Mouse (Mus musculus): ENCODE measurements at regions not wholly inside any gene's neighbourhood (a gene's known extent, or its start where the extent isn't known, plus 50 kb on each side); places are given as distances from the start of the nearest gene placed in this dataset.

DNA sequence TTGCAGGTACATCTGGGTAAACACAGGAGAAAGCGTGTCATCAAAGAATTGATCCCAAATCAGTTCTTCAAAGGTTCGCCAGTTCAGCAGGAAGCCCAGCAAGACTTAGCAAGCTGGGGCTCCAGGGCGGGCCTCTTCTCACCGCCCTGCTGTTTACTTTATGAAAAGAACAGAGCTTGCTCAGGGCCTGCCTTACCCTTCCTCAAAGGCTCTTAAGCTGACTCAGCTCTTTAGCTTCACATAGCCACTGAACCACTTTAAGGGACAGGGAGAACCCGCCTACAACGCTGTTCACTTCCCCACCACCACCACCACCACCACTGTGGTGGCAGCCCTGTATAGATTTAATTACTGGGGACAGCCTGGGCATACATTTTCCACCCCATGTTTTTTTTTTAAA is 148.5 kb downstream of the Clic5 start:
- WGBS, result 75% methylated on average over 6 of the region's 6 CpGs
- H3K4me3 ChIP-seq (replicated peaks; ENCODE audit: insufficient read depth, low read depth, low read length), result no peak overlapping the region
- no peaks in the 10 kb centered on the region for H3K4me1 ChIP-seq (ENCODE audit: control insufficient read depth, insufficient read depth, low read length)
- TF ChIP-seq CTCF (IDR thresholded peaks at IDR 0.05; ENCODE audit: borderline replicate concordance, insufficient read depth, low read depth, low read length) (no peak), POLR2A (IDR thresholded peaks at IDR 0.05; ENCODE audit: borderline replicate concordance, insufficient read depth, low read length) (no peak)
- no peak for DNase-seq
- H3K27ac ChIP-seq (ENCODE audit: insufficient read depth, low read length), result no peak overlapping the region
- H3K27me3 ChIP-seq (ENCODE audit: control insufficient read depth, insufficient read depth, low read length), result no peaks in the 10 kb centered on the region

DNA sequence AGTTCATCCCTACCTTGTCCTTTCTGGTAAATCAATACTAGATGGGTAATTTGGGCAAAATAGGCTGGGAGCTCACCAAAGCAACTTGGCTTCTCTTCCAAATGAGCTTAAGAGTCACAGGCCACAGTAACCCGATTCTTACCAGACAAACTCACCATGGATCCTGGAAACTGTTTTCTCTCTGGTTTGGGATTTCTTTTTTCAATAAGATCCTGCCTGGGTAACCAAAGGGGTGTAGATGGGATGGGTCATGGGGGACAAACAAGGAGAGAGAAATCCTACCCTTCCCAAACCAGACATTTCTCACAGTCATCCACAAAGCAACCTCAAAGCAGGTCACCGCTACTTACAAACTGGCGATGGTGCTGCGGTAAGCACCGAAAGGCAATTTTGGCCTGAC is 148.9 kb downstream of the Clic5 start:
- no peak overlapping the region for H3K4me3 ChIP-seq (replicated peaks; ENCODE audit: insufficient read depth, low read depth, low read length)
- WGBS, result 74% methylated on average over 5 of the region's 5 CpGs
- DNase-seq, result no peak
- TF ChIP-seq CTCF (IDR thresholded peaks at IDR 0.05; ENCODE audit: borderline replicate concordance, insufficient read depth, low read depth, low read length), result no peak
- TF ChIP-seq POLR2A (IDR thresholded peaks at IDR 0.05; ENCODE audit: borderline replicate concordance, insufficient read depth, low read length), result no peak
- H3K27ac ChIP-seq (ENCODE audit: insufficient read depth, low read length), result no peak overlapping the region
- no peaks in the 10 kb centered on the region for H3K4me1 ChIP-seq (ENCODE audit: control insufficient read depth, insufficient read depth, low read length)
- no peaks in the 10 kb centered on the region for H3K27me3 ChIP-seq (ENCODE audit: control insufficient read depth, insufficient read depth, low read length)

GRCm38 (mm10) chr17:44344542-44344941 is 156.2 kb downstream of the Clic5 start:
- Histone ChIP-seq H3K27me3 (ENCODE audit: control insufficient read depth, insufficient read depth, low read length) (no peaks in the 10 kb centered on the region), H3K4me3 (replicated peaks; ENCODE audit: insufficient read depth, low read depth, low read length) (no peak overlapping the region), H3K4me1 (ENCODE audit: control insufficient read depth, insufficient read depth, low read length) (no peaks in the 10 kb centered on the region), H3K27ac (ENCODE audit: insufficient read depth, low read length) (no peak overlapping the region)
- no peak for TF ChIP-seq CTCF (IDR thresholded peaks at IDR 0.05; ENCODE audit: borderline replicate concordance, insufficient read depth, low read depth, low read length)
- TF ChIP-seq POLR2A (IDR thresholded peaks at IDR 0.05; ENCODE audit: borderline replicate concordance, insufficient read depth, low read length), result no peak
- no peak for DNase-seq
- WGBS, result 96% methylated on average over 2 of the region's 2 CpGs

DNA sequence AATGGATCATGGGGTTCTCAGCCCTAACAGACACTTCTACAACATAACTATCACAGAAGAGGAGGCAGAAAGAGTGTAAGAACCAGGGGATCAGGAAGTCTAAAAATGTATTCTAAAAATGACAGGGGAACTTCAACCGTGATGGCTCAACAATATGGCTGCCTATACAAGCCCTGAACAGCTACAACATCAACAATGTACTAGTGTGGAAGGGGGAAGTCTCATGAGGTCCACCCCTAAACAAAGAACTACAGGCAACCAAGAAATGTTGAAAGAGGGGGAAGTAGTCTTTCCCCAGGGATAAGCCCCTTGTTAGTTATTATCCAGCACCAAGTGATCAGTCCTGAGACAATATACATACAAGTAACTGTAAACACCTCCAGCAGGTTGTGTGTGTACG is 157.0 kb downstream of the Clic5 start:
- TF ChIP-seq CTCF (IDR thresholded peaks at IDR 0.05; ENCODE audit: borderline replicate concordance, insufficient read depth, low read depth, low read length), result no peak
- TF ChIP-seq POLR2A (IDR thresholded peaks at IDR 0.05; ENCODE audit: borderline replicate concordance, insufficient read depth, low read length), result no peak
- DNase-seq, result no peak
- no peaks in the 10 kb centered on the region for H3K4me1 ChIP-seq (ENCODE audit: control insufficient read depth, insufficient read depth, low read length)
- no peak overlapping the region for H3K27ac ChIP-seq (ENCODE audit: insufficient read depth, low read length)
- 95% methylated on average over 2 of the region's 2 CpGs for WGBS
- no peak overlapping the region for H3K4me3 ChIP-seq (replicated peaks; ENCODE audit: insufficient read depth, low read depth, low read length)
- H3K27me3 ChIP-seq (ENCODE audit: control insufficient read depth, insufficient read depth, low read length), result no peaks in the 10 kb centered on the region

GRCm38 (mm10) chr17:44350201-44350948 is 162.0 kb downstream of the Clic5 start:
- Histone ChIP-seq H3K4me1 (ENCODE audit: control insufficient read depth, insufficient read depth, low read length) (peaks cover 3% of the 10 kb centered on the region; the same call in 1 of the 2 replicates), H3K4me3 (replicated peaks; ENCODE audit: insufficient read depth, low read depth, low read length) (no peak overlapping the region), H3K27me3 (ENCODE audit: control insufficient read depth, insufficient read depth, low read length) (no peaks in the 10 kb centered on the region), H3K27ac (ENCODE audit: insufficient read depth, low read length) (no peak overlapping the region)
- WGBS, result 25% methylated on average over 20 of the region's 20 CpGs
- TF ChIP-seq POLR2A (IDR thresholded peaks at IDR 0.05; ENCODE audit: borderline replicate concordance, insufficient read depth, low read length), result no peak
- TF ChIP-seq CTCF (IDR thresholded peaks at IDR 0.05; ENCODE audit: borderline replicate concordance, insufficient read depth, low read depth, low read length), result no peak
- DNase-seq, result no peak

GRCm38 (mm10) chr17:44350949-44351244 is 162.5 kb downstream of the Clic5 start:
- H3K4me3 ChIP-seq (replicated peaks; ENCODE audit: insufficient read depth, low read depth, low read length), result no peak overlapping the region
- H3K27me3 ChIP-seq (ENCODE audit: control insufficient read depth, insufficient read depth, low read length), result no peaks in the 10 kb centered on the region
- WGBS, result 26% methylated on average over 4 of the region's 4 CpGs
- DNase-seq, result peak in 1 of 2 experiments; percentile 13
- H3K27ac ChIP-seq (ENCODE audit: insufficient read depth, low read length), result no peak overlapping the region
- TF ChIP-seq POLR2A (IDR thresholded peaks at IDR 0.05; ENCODE audit: borderline replicate concordance, insufficient read depth, low read length) (no peak), CTCF (IDR thresholded peaks at IDR 0.05; ENCODE audit: borderline replicate concordance, insufficient read depth, low read depth, low read length) (no peak)
- H3K4me1 ChIP-seq (ENCODE audit: control insufficient read depth, insufficient read depth, low read length), result peaks cover 3% of the 10 kb centered on the region; the same call in 1 of the 2 replicates

DNA sequence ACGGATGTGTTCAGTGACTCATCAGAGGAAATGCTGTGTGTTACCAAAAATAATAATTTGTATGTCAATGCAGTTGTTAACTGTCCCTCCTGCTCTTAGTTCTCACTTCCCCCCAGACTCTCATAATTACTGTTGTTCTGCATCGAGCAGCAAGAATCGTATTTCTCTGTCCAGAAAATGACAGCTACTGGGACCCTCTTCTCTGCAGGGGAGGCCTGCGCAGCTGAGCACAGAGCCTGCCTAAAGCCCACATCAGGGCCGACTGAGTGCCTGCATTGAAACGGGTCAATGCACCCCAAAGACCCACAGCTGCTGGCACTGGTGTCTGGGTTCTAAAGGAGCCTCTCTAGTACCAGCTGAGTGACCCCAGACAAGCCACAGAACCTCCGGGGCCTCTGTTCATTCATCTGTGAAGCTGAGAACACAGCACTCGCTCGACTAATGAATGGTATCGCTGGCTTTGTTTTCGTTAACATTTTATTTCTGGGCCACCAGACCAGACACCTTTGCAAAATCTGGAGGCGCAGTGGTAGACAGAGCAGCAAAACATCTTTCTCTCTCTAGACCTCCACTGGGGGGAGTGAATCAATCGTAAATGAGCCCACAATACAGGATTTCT is 163.2 kb downstream of the Clic5 start:
- 26% methylated on average over 13 of the region's 13 CpGs for WGBS
- no peak overlapping the region for H3K4me3 ChIP-seq (replicated peaks; ENCODE audit: insufficient read depth, low read depth, low read length)
- H3K27me3 ChIP-seq (ENCODE audit: control insufficient read depth, insufficient read depth, low read length), result no peaks in the 10 kb centered on the region
- peaks cover 3% of the 10 kb centered on the region; the same call in 1 of the 2 replicates for H3K4me1 ChIP-seq (ENCODE audit: control insufficient read depth, insufficient read depth, low read length)
- DNase-seq, result no peak
- H3K27ac ChIP-seq (ENCODE audit: insufficient read depth, low read length), result no peak overlapping the region
- TF ChIP-seq POLR2A (IDR thresholded peaks at IDR 0.05; ENCODE audit: borderline replicate concordance, insufficient read depth, low read length), result no peak
- TF ChIP-seq CTCF (IDR thresholded peaks at IDR 0.05; ENCODE audit: borderline replicate concordance, insufficient read depth, low read depth, low read length), result no peak

DNA sequence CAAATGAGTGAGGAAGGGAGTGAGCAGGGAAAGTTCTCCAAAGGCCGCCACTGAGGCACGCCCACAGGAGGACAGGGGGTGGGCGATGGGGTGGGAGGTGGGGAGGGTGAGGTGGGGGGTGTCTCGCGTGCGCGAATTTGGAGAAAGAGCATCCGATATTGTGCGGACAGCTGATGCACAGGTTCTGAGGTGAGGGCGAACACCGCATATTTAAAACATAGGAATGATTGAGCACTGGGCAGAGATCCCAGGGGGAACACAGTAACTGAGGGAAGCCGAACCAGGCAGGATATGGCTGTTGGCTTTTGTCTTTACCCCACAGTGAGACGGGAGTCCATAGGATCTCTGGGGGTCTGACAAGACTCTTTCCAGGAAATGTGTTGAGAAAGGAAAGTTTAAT is 163.8 kb downstream of the Clic5 start:
- DNase-seq, result no peak
- TF ChIP-seq POLR2A (IDR thresholded peaks at IDR 0.05; ENCODE audit: borderline replicate concordance, insufficient read depth, low read length) (no peak), CTCF (IDR thresholded peaks at IDR 0.05; ENCODE audit: borderline replicate concordance, insufficient read depth, low read depth, low read length) (no peak)
- no peak overlapping the region for H3K4me3 ChIP-seq (replicated peaks; ENCODE audit: insufficient read depth, low read depth, low read length)
- H3K27me3 ChIP-seq (ENCODE audit: control insufficient read depth, insufficient read depth, low read length), result no peaks in the 10 kb centered on the region
- no peak overlapping the region for H3K27ac ChIP-seq (ENCODE audit: insufficient read depth, low read length)
- WGBS, result 59% methylated on average over 13 of the region's 13 CpGs
- H3K4me1 ChIP-seq (ENCODE audit: control insufficient read depth, insufficient read depth, low read length), result peaks cover 3% of the 10 kb centered on the region; the same call in 1 of the 2 replicates
